Mouse (Mus musculus): ENCODE measurements around the gene Maz.

- TF ChIP-seq POLR2A (IDR thresholded peaks at IDR 0.05; ENCODE audit: extremely low read depth, insufficient read depth, low read length) = no peak
- no peak for TF ChIP-seq CTCF (IDR thresholded peaks at IDR 0.05; ENCODE audit: extremely low read depth, insufficient read depth, low read length)
These were observed 23.2 kb downstream of the Maz start for GRCm38 (mm10) chr7:127003620-127004019.

Measured in cortical plate, adult 2 months (tissue).